Mouse (Mus musculus) CH12.LX (cell line): ENCODE measurements at regions not wholly inside any gene's neighbourhood (a gene's known extent, or its start where the extent isn't known, plus 50 kb on each side); places are given as distances from the start of the nearest gene placed in this dataset.
"Not testable (repeated sequence)": the region's sequence is repeated elsewhere in the genome, so short reads cannot be mapped to it uniquely, and the experiment has no call there.

Experiments
- BHLHE40 ChIP-seq: IDR thresholded peaks from 2 replicates; pipeline ENCODE4 v1.6.1; 2011; ENCODE audit warnings: mild to moderate bottlenecking, low read depth, low read length, improper control_type of control experiment
- CHD2 ChIP-seq: IDR thresholded peaks from 2 replicates; pipeline ENCODE4 v1.6.1; 2011; ENCODE audit warnings: low read length, improper control_type of control experiment
- CTCF ChIP-seq, 2 experiments: IDR thresholded peaks in 1 of 2; conservative IDR thresholded peaks in 1 of 2; 2 replicates each; pipeline ENCODE4 v1.5.1; 2011 to 2012; ENCODE audit warnings: low read depth in 2 of 2, low read length in 2 of 2, improper control_type of control experiment in 1 of 2, inconsistent platforms in 1 of 2, mild to moderate bottlenecking in 1 of 2, moderate library complexity in 1 of 2
- E2F4 ChIP-seq: IDR thresholded peaks from 2 replicates; pipeline ENCODE4 v1.6.1; 2011; ENCODE audit warnings: low read depth, low read length, improper control_type of control experiment; ENCODE audit not compliant: insufficient replicate concordance
- EP300 ChIP-seq: IDR thresholded peaks from 2 replicates; pipeline ENCODE4 v1.6.1; 2011; ENCODE audit warnings: low read length, improper control_type of control experiment
- HCFC1 ChIP-seq: IDR thresholded peaks from 2 replicates; pipeline ENCODE4 v1.6.1; 2012; ENCODE audit warnings: low read depth, mild to moderate bottlenecking, inconsistent platforms, low read length, improper control_type of control experiment
- MXI1 ChIP-seq: IDR thresholded peaks from 2 replicates; pipeline ENCODE4 v1.6.1; 2011; ENCODE audit warnings: mild to moderate bottlenecking, low read depth, low read length, improper control_type of control experiment
- POLR2A ChIP-seq: IDR thresholded peaks from 2 replicates; pipeline ENCODE4 v1.6.1; 2011; ENCODE audit warnings: low read depth, mild to moderate bottlenecking, improper control_type of control experiment, low read length
- RCOR1 ChIP-seq: conservative IDR thresholded peaks from 2 replicates; pipeline ENCODE4 v1.6.1; 2012; ENCODE audit warnings: low read depth, mild to moderate bottlenecking, inconsistent platforms, low read length, improper control_type of control experiment
- ZMIZ1 ChIP-seq: IDR thresholded peaks from 2 replicates; pipeline ENCODE4 v1.6.1; 2012; ENCODE audit warnings: low read depth, mild to moderate bottlenecking, inconsistent platforms, low read length, improper control_type of control experiment

GRCm38 (mm10) chrY:4072666-4073065, 301.2 kb downstream of the Gm3376 start:
- not testable (repeated sequence) for TF ChIP-seq CTCF (conservative IDR thresholded peaks at IDR 0.05 in 1 of 2, IDR thresholded peaks at IDR 0.05 in 1 of 2; ENCODE audit: low read depth in 2 of 2, low read length in 2 of 2); HCFC1; EP300; BHLHE40; ZMIZ1; E2F4; POLR2A; MXI1; RCOR1; CHD2
